Mouse (Mus musculus) heart, embryonic 15.5 days (tissue): ENCODE data around the gene Gm29866. TPM values are rescaled to one million over a fixed set of nuclear protein-coding genes. Genes with fewer than 3 reads are reported as not detected.
"Not testable (repeated sequence)": the region's sequence is repeated elsewhere in the genome, so short reads cannot be mapped to it uniquely, and the experiment has no call there.

ENCODE experiments used
- ATAC-seq: fragments of 200-750 bp; cut with Nextera tagmentation; replicated peaks from 2 replicates; pipeline ENCODE4 v1.8.0; 2017; ENCODE audit warnings: low read depth, moderate TSS enrichment; ENCODE audit not compliant: insufficient number of reproducible peaks, insufficient read depth, low FRiP score
- H3K27ac ChIP-seq: fragments of 300-500 bp; sonication (generic); 2 replicates; pipeline ENCODE4 v1.5.1; 2015; ENCODE audit warnings: mild to moderate bottlenecking, inconsistent platforms
- H3K27me3 ChIP-seq: fragments of 300-500 bp; sonication (generic); 2 replicates; pipeline ENCODE4 v1.6.1; 2015; ENCODE audit warnings: inconsistent platforms
- H3K36me3 ChIP-seq: fragments of 300-500 bp; sonication (generic); 2 replicates; pipeline ENCODE4 v1.6.1; 2015; ENCODE audit warnings: mild to moderate bottlenecking, inconsistent platforms
- H3K4me1 ChIP-seq: fragments of 300-500 bp; sonication (generic); replicated peaks from 2 replicates; pipeline ENCODE4 v1.6.1; 2015; ENCODE audit warnings: inconsistent platforms
- H3K4me2 ChIP-seq: fragments of 300-500 bp; sonication (generic); 2 replicates; pipeline ENCODE4 v1.6.1; 2015; ENCODE audit warnings: inconsistent platforms, mild to moderate bottlenecking, moderate library complexity
- H3K4me3 ChIP-seq: fragments of 300-500 bp; sonication (generic); 2 replicates; pipeline ENCODE4 v1.5.1; 2015; ENCODE audit warnings: mild to moderate bottlenecking, inconsistent platforms
- H3K9ac ChIP-seq: fragments of 300-500 bp; sonication (generic); 2 replicates; pipeline ENCODE4 v1.6.1; 2015; ENCODE audit warnings: mild to moderate bottlenecking, inconsistent platforms
- H3K9me3 ChIP-seq: fragments of 300-500 bp; sonication (generic); replicated peaks from 2 replicates; pipeline ENCODE4 v1.6.1; 2016; ENCODE audit warnings: inconsistent platforms
- WGBS: fragments of 180-500 bp; shearing (Covaris S2); methylation state at CpG from one replicate; pipeline ENCODE4 v1.1.7; 2015; ENCODE audit warnings: mixed read lengths; 5-methylcytosine and 5-hydroxymethylcytosine counted together
- polyA plus RNA-seq: library from polyadenylated mRNA; unstranded; fragments of >200 nt; fragmentation: Nextera tagmentation; extraction: Ambion mirVana; gene quantifications from 2 replicates; pipeline ENCODE4 v1.2.1, GENCODE M21; 2015

Gm29866 gene
- polyA plus RNA-seq = not detected in 2 replicates

GRCm38 (mm10) chrY:20993557-20993956, at the start of gene Gm29866:
Gene Gm29866 (minus strand): TSS chrY:20993657.
- not testable (repeated sequence) for H3K27ac ChIP-seq, H3K9ac ChIP-seq, H3K36me3 ChIP-seq, H3K4me2 ChIP-seq, H3K4me1 ChIP-seq, H3K9me3 ChIP-seq, H3K4me3 ChIP-seq, ATAC-seq, H3K27me3 ChIP-seq
- WGBS = no CpG with 5 or more reads among the region's 6 CpGs

Other genes starting within 250 kb of the Gm29866 start
- gene Gm20909, start 170.9 kb upstream of the Gm29866 start, polyA plus RNA-seq = not detected in 2 replicates
- gene Gm20865, start 247.9 kb upstream of the Gm29866 start, polyA plus RNA-seq = not detected in 2 replicates